Mouse (Mus musculus) cerebellum, adult 2 months (tissue): ENCODE data around the gene Ovca2.

Experiments used
- CTCF ChIP-seq: fragments of 200-500 bp; IDR thresholded peaks from 2 replicates; pipeline ENCODE4 v1.5.1; 2011; ENCODE audit warnings: low read depth, mild to moderate bottlenecking, control low read depth, low read length, moderate library complexity, borderline replicate concordance; ENCODE audit not compliant: insufficient read depth
- POLR2A ChIP-seq: fragments of 200-500 bp; IDR thresholded peaks from 2 replicates; pipeline ENCODE4 v1.6.1; 2011; ENCODE audit warnings: low read length, control low read depth, borderline replicate concordance; ENCODE audit not compliant: insufficient read depth

DNA sequence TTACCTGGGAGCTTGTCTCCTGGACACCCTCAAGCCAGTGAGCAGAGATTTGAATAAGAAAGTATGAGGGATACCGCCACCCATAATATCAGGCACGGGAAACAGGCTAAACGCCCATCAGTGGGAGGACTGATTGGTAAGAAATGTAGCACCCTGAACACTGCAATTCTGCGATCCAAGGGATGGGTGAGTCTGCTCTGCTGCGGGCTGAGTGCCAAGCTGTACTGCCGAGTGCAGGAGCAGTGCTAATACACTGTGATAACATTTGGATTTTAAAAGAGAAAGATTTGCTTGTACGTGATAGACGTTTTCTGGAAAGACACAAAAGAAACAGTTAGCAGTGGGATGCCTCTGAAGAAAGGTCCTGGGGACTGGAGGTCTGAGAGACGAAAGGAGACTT, 41.5 kb upstream of the Ovca2 start:
- TF ChIP-seq CTCF (no peak), POLR2A (no peak)
